Mouse (Mus musculus): Measurements from ENCODE around the gene Hadhb. TPM values are rescaled to one million over a fixed set of nuclear protein-coding genes. Genes with fewer than 3 reads are reported as not detected.
A peak's percentile ranks its signal among the peaks of the same experiment; 100 is the strongest.

Gene Hadhb
- polyA plus RNA-seq, 1 experiment from 2014 or later, result 447 TPM

DNA sequence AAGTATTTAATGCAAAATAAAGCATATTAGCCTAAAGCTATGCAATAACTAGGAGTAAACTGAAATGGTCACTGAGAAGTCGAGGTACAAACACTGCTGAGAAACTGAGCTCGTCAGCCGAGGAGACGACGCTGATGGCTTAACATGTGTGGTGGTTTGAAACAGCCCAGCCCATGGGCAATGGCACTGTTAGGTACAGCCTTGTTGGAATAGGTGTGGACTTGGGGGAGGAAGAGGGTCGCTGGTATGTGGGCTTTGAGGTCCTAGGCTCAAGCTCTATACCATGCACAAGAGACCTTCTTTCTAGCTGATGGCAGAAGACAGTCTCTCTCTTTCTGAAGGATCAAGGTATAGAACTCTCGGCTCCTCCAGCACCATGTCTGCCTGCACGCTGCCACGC, 17.8 kb upstream of the Hadhb start:
- Histone ChIP-seq H3K27me3 (ENCODE audit: insufficient read depth, low read length) (no peaks in the 10 kb centered on the region), H3K36me3 (replicated peaks; ENCODE audit: insufficient read depth, low read length) (peaks cover 68% of the 10 kb centered on the region), H3K4me3 (ENCODE audit: low read depth, low read length) (no peak overlapping the region), H3K4me1 (ENCODE audit: insufficient read depth) (no peaks in the 10 kb centered on the region), H3K4me2 (ENCODE audit: low read depth, low read length) (no peak overlapping the region), H3K9ac (replicated peaks) (no peak overlapping the region), H3K27ac (ENCODE audit: low read depth) (no peak overlapping the region), H3K9me3 (ENCODE audit: low read length) (no peaks in the 10 kb centered on the region)
- DNase-seq, result no peak
- TF ChIP-seq EP300 (IDR thresholded peaks at IDR 0.05; ENCODE audit: low read depth) (no peak), CTCF (IDR thresholded peaks at IDR 0.05; ENCODE audit: low read depth) (no peak)
- no peak for ATAC-seq
- WGBS (ENCODE audit: insufficient replicate concordance), result 95% methylated on average over 9 of the region's 9 CpGs

DNA sequence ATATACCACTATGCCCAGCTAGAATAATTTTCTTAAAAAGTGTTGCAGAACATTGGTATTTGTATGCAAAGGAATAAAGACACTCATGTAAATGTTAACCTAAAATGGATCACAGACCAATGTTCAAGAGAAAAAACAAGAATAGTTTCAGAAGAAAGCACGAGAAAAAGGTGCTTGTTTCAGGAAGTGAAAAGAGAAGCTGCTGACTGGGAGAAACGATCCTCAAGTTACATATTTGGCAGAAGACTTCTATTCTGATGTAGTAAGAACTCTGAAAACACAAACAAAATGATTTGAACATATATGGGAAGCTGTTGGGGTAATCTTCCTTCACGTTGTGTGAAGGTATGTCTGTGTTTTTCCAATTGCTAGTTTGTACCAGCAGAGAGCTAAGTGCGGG, 16.9 kb upstream of the Hadhb start:
- H3K4me2 ChIP-seq (ENCODE audit: low read depth, low read length), result no peak overlapping the region
- no peak overlapping the region for H3K9ac ChIP-seq (replicated peaks)
- ATAC-seq (no peak), DNase-seq (no peak)
- H3K4me1 ChIP-seq (ENCODE audit: insufficient read depth), result no peaks in the 10 kb centered on the region
- no peak for TF ChIP-seq EP300 (IDR thresholded peaks at IDR 0.05; ENCODE audit: low read depth)
- TF ChIP-seq CTCF (IDR thresholded peaks at IDR 0.05; ENCODE audit: low read depth), result no peak
- H3K27ac ChIP-seq (ENCODE audit: low read depth), result no peak overlapping the region
- 83% methylated on average over 4 of the region's 4 CpGs for WGBS (ENCODE audit: insufficient replicate concordance)
- H3K9me3 ChIP-seq (ENCODE audit: low read length), result no peaks in the 10 kb centered on the region
- peaks cover 68% of the 10 kb centered on the region for H3K36me3 ChIP-seq (replicated peaks; ENCODE audit: insufficient read depth, low read length)
- no peaks in the 10 kb centered on the region for H3K27me3 ChIP-seq (ENCODE audit: insufficient read depth, low read length)
- no peak overlapping the region for H3K4me3 ChIP-seq (ENCODE audit: low read depth, low read length)

DNA sequence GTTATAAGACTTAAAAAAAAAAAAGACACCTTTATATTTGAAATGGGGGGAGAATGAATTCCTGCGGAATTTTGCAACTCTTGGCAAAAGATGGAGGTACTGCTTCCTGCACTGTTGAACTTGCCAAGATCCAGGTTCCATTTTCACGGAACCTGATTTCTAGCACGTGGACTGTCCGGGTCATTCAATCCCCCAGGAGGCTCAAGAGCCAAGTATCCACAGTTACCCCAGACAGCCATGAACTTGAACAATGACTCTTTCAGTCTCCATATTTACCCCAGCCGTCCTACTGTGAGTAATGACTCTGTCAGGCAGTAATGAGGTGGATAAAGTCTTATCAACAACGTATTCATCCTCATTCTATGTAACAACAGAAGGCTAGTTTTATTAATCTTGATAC, 8.5 kb upstream of the Hadhb start:
- Histone ChIP-seq H3K27me3 (ENCODE audit: insufficient read depth, low read length) (no peaks in the 10 kb centered on the region), H3K4me1 (ENCODE audit: insufficient read depth) (peaks cover 5% of the 10 kb centered on the region; the same call in 1 of the 2 replicates), H3K4me3 (ENCODE audit: low read depth, low read length) (no peak overlapping the region), H3K36me3 (replicated peaks; ENCODE audit: insufficient read depth, low read length) (peaks cover 36% of the 10 kb centered on the region), H3K9me3 (ENCODE audit: low read length) (no peaks in the 10 kb centered on the region), H3K9ac (replicated peaks) (no peak overlapping the region), H3K27ac (ENCODE audit: low read depth) (no peak overlapping the region), H3K4me2 (ENCODE audit: low read depth, low read length) (no peak overlapping the region)
- WGBS (ENCODE audit: insufficient replicate concordance), result 84% methylated on average over 6 of the region's 6 CpGs
- no peak for DNase-seq
- no peak for ATAC-seq
- TF ChIP-seq EP300 (IDR thresholded peaks at IDR 0.05; ENCODE audit: low read depth) (no peak), CTCF (IDR thresholded peaks at IDR 0.05; ENCODE audit: low read depth) (no peak)

DNA sequence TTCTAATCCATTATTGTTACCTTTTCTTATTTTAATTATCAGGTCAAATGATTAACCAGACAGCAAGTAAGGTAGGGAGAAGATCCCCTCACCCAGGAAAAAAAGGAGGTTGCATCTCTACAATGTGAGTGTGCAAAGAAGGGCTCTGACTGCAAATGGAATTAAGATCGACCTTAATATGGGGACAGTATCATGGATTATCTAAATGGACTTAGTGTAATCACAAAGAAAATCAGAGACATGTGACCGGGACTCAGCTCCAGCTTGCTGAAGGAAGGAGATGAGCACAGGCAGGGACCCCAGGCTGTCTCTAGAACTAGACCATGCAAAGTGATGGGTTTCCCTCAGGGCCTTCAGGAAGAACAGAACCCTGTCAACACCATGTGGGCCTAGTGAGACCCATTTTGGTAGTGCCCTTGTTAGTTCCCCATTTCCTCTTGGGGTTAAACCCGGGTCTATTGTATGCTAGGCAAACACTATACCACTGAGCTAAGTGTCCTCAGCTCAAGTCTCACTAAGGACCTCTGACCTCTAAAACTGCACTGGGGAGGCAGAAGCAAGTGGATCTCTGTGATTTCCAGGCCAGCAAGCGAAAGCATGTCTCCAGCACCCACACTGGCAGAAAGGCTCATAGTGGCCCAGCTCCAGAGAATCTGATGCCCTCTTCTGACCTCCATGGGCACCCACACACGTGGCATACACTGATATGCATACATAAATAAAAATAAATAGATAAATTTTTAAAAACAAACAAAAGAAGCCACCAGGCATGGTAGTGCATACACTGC, 6.7 kb upstream of the Hadhb start:
- Histone ChIP-seq H3K9ac (replicated peaks) (no peak overlapping the region), H3K4me3 (ENCODE audit: low read depth, low read length) (no peak overlapping the region), H3K4me1 (ENCODE audit: insufficient read depth) (peaks cover 9% of the 10 kb centered on the region; the same call in 1 of the 2 replicates), H3K9me3 (ENCODE audit: low read length) (no peaks in the 10 kb centered on the region), H3K27ac (ENCODE audit: low read depth) (no peak overlapping the region), H3K4me2 (ENCODE audit: low read depth, low read length) (no peak overlapping the region), H3K27me3 (ENCODE audit: insufficient read depth, low read length) (no peaks in the 10 kb centered on the region), H3K36me3 (replicated peaks; ENCODE audit: insufficient read depth, low read length) (peaks cover 27% of the 10 kb centered on the region)
- ATAC-seq, result no peak
- no peak for DNase-seq
- WGBS (ENCODE audit: insufficient replicate concordance), result 69% methylated on average over 5 of the region's 5 CpGs
- TF ChIP-seq EP300 (IDR thresholded peaks at IDR 0.05; ENCODE audit: low read depth) (no peak), CTCF (IDR thresholded peaks at IDR 0.05; ENCODE audit: low read depth) (no peak)

DNA sequence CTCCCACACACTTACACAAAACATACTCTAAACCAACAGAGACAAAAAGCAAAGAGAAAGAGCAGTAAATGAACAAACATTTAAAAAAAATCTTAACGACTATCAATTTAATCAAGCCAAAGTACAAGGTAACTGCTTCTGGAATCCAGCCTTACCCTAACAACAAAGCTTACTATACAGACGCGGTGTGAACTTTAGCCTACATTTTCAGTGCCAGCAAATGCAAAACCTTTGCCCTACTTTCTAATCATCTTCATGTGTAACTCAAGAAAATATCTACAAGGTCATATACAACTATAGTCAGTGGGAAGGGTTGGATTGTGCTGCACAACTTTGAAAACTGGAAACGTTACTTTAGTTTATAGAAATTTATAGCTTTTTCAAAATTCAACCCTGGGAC, 3.0 kb upstream of the Hadhb start:
- DNase-seq (peak; percentile 33), ATAC-seq (peak; percentile 39)
- WGBS (ENCODE audit: insufficient replicate concordance), result 69% methylated on average over 4 of the region's 4 CpGs

DNA sequence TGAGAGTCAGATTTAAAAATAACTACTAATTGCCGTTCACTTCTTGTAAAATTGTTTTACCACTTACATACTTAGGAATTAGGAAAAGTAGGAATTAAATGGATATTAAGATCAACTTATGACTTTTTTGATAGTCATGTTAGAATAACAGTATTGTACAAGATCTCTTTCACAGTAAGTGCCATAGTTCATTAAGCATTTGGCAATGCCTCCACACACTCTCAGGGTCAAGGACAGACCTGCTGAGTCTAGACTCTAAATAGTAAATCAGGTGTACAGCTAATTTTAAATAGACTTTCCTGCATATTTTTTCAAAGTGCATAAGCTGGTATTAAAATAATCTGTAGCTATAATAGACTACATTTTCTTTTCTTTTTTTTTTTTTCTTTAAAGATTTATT, 2.6 kb upstream of the Hadhb start:
- TF ChIP-seq CTCF (IDR thresholded peaks at IDR 0.05; ENCODE audit: low read depth) (no peak), EP300 (IDR thresholded peaks at IDR 0.05; ENCODE audit: low read depth) (no peak; the same call in 1 of the 2 replicates)
- 64% methylated on average over 1 of the region's 1 CpGs for WGBS (ENCODE audit: insufficient replicate concordance)
- no peaks in the 10 kb centered on the region for H3K9me3 ChIP-seq (ENCODE audit: low read length)
- peaks cover 10% of the 10 kb centered on the region; the same call in 1 of the 2 replicates for H3K4me1 ChIP-seq (ENCODE audit: insufficient read depth)
- no peak overlapping the region for H3K9ac ChIP-seq (replicated peaks)
- no peaks in the 10 kb centered on the region; the same call in none of the 2 replicates for H3K36me3 ChIP-seq (replicated peaks; ENCODE audit: insufficient read depth, low read length)
- no peaks in the 10 kb centered on the region for H3K27me3 ChIP-seq (ENCODE audit: insufficient read depth, low read length)
- no peak overlapping the region for H3K4me2 ChIP-seq (ENCODE audit: low read depth, low read length)
- no peak overlapping the region for H3K4me3 ChIP-seq (ENCODE audit: low read depth, low read length)
- no peak; the same call in 1 of the 2 replicates for ATAC-seq
- H3K27ac ChIP-seq (ENCODE audit: low read depth), result peak overlapping the region; percentile 94
- no peak for DNase-seq

More for the DNA sequence above, 3.0 kb upstream of the Hadhb start:
- Histone ChIP-seq H3K4me1 (ENCODE audit: insufficient read depth) (peaks cover 10% of the 10 kb centered on the region; the same call in 1 of the 2 replicates), H3K4me3 (ENCODE audit: low read depth, low read length) (no peak overlapping the region), H3K4me2 (ENCODE audit: low read depth, low read length) (peak overlapping the region; percentile 56; the same call in 1 of the 2 replicates), H3K9me3 (ENCODE audit: low read length) (no peaks in the 10 kb centered on the region), H3K27ac (ENCODE audit: low read depth) (peak overlapping the region; percentile 94), H3K27me3 (ENCODE audit: insufficient read depth, low read length) (no peaks in the 10 kb centered on the region), H3K36me3 (replicated peaks; ENCODE audit: insufficient read depth, low read length) (peaks cover 3% of the 10 kb centered on the region), H3K9ac (replicated peaks) (peak overlapping the region; percentile 16)
- TF ChIP-seq CTCF (IDR thresholded peaks at IDR 0.05; ENCODE audit: low read depth), result no peak
- TF ChIP-seq EP300 (IDR thresholded peaks at IDR 0.05; ENCODE audit: low read depth), result no peak; the same call in 1 of the 2 replicates

All from liver, postnatal 0 days (tissue).